Mouse (Mus musculus) intestine, embryonic 16.5 days (tissue): Measurements from ENCODE around the gene Tmem132e. TPM values are rescaled to one million over a fixed set of nuclear protein-coding genes. Genes with fewer than 3 reads are reported as not detected.

Source experiments
- ATAC-seq: fragments of 200-750 bp; cut with Nextera tagmentation; 2 replicates; pipeline ENCODE4 v1.8.0; 2017; ENCODE audit warnings: moderate TSS enrichment, moderate library complexity
- H3K27ac ChIP-seq: fragments of 300-500 bp; sonication (generic); 2 replicates; pipeline ENCODE4 v1.5.1; 2014; ENCODE audit warnings: mild to moderate bottlenecking, low read length
- H3K27me3 ChIP-seq: fragments of 300-500 bp; sonication (generic); replicated peaks from 2 replicates; pipeline ENCODE4 v1.6.1; 2014; ENCODE audit warnings: low read length, control low read depth, mixed read lengths; ENCODE audit not compliant: control insufficient read depth, insufficient read depth
- H3K36me3 ChIP-seq: fragments of 300-500 bp; sonication (generic); 2 replicates; pipeline ENCODE4 v1.6.1; 2014; ENCODE audit warnings: low read length, control low read depth; ENCODE audit not compliant: control insufficient read depth, insufficient read depth
- H3K4me1 ChIP-seq: fragments of 300-500 bp; sonication (generic); 2 replicates; pipeline ENCODE4 v1.6.1; 2014; ENCODE audit warnings: low read length, control low read depth, mixed read lengths; ENCODE audit not compliant: control insufficient read depth, insufficient read depth
- H3K4me2 ChIP-seq: fragments of 300-500 bp; sonication (generic); 2 replicates; pipeline ENCODE4 v1.6.1; 2014; ENCODE audit warnings: low read depth, low read length, control low read depth
- H3K4me3 ChIP-seq: fragments of 300-500 bp; sonication (generic); 2 replicates; pipeline ENCODE4 v1.5.1; 2014; ENCODE audit warnings: mild to moderate bottlenecking, low read length
- H3K9ac ChIP-seq: fragments of 300-500 bp; sonication (generic); 2 replicates; pipeline ENCODE4 v1.6.1; 2014; ENCODE audit warnings: low read depth, low read length
- H3K9me3 ChIP-seq: fragments of 300-500 bp; sonication (generic); 2 replicates; pipeline ENCODE4 v1.6.1; 2016; ENCODE audit warnings: low read length, control low read depth; ENCODE audit not compliant: control insufficient read depth
- WGBS: fragments of 180-500 bp; shearing (Covaris S2); extraction: QIAGEN DNeasy Blood & Tissue Kit; methylation state at CpG from one replicate; pipeline ENCODE4 v1.1.7; 2014; 5-methylcytosine and 5-hydroxymethylcytosine counted together
- polyA plus RNA-seq: library from polyadenylated mRNA; unstranded; fragments of >200 nt; fragmentation: Nextera tagmentation; extraction: Ambion mirVana; gene quantifications from 2 replicates; pipeline ENCODE4 v1.2.1, GENCODE M21; 2015

Gene Tmem132e
- polyA plus RNA-seq, 1 experiment from 2014 or later: 0.46 TPM

- no peaks in the 10 kb centered on the region for H3K4me1 ChIP-seq
- ATAC-seq: no peak
- no peaks in the 10 kb centered on the region for H3K36me3 ChIP-seq
Observed at GRCm38 (mm10) chr11:82467218-82467617, 78.5 kb downstream of the Tmem132e start.

GRCm38 (mm10) chr11:82471076-82471475 is 82.4 kb downstream of the Tmem132e start:
- ATAC-seq: no peak
- Histone ChIP-seq H3K36me3 (no peaks in the 10 kb centered on the region), H3K9ac (no peak overlapping the region), H3K4me2 (no peak overlapping the region), H3K4me3 (no peak overlapping the region), H3K4me1 (no peaks in the 10 kb centered on the region), H3K9me3 (no peaks in the 10 kb centered on the region), H3K27me3 (no peaks in the 10 kb centered on the region), H3K27ac (no peak overlapping the region)
- 96% methylated on average over 1 of the region's 1 CpGs for WGBS

More at GRCm38 (mm10) chr11:82467218-82467617, 78.5 kb downstream of the Tmem132e start:
- Histone ChIP-seq H3K9ac (no peak overlapping the region), H3K9me3 (no peaks in the 10 kb centered on the region), H3K27me3 (no peaks in the 10 kb centered on the region), H3K4me2 (no peak overlapping the region), H3K27ac (no peak overlapping the region), H3K4me3 (no peak overlapping the region)
- WGBS: 65% methylated on average over 7 of the region's 7 CpGs

GRCm38 (mm10) chr11:82473137-82473621 is 84.5 kb downstream of the Tmem132e start:
- Histone ChIP-seq H3K36me3 (no peaks in the 10 kb centered on the region), H3K27me3 (no peaks in the 10 kb centered on the region), H3K27ac (no peak overlapping the region), H3K4me2 (no peak overlapping the region), H3K9ac (no peak overlapping the region), H3K4me1 (no peaks in the 10 kb centered on the region), H3K4me3 (no peak overlapping the region), H3K9me3 (no peaks in the 10 kb centered on the region)
- WGBS: 29% methylated on average over 12 of the region's 12 CpGs
- ATAC-seq: no peak

GRCm38 (mm10) chr11:82476092-82476491 is 87.4 kb downstream of the Tmem132e start:
- H3K27me3 ChIP-seq: no peaks in the 10 kb centered on the region
- no peak overlapping the region for H3K4me2 ChIP-seq
- no peak overlapping the region for H3K27ac ChIP-seq
- no peaks in the 10 kb centered on the region for H3K4me1 ChIP-seq
- ATAC-seq: no peak
- H3K36me3 ChIP-seq: no peaks in the 10 kb centered on the region
- no peaks in the 10 kb centered on the region for H3K9me3 ChIP-seq
- no peak overlapping the region for H3K9ac ChIP-seq
- H3K4me3 ChIP-seq: no peak overlapping the region
- WGBS: 68% methylated on average over 4 of the region's 4 CpGs

GRCm38 (mm10) chr11:82477412-82477811 is 88.7 kb downstream of the Tmem132e start:
- H3K9ac ChIP-seq: no peak overlapping the region

GRCm38 (mm10) chr11:82480941-82481340 is 92.2 kb downstream of the Tmem132e start:
- WGBS: 52% methylated on average over 3 of the region's 3 CpGs
- ATAC-seq: no peak

More at GRCm38 (mm10) chr11:82477412-82477811, 88.7 kb downstream of the Tmem132e start:
- 94% methylated on average over 3 of the region's 3 CpGs for WGBS
- no peak overlapping the region for H3K4me2 ChIP-seq
- no peak overlapping the region for H3K27ac ChIP-seq
- no peaks in the 10 kb centered on the region for H3K4me1 ChIP-seq
- H3K4me3 ChIP-seq: no peak overlapping the region
- no peaks in the 10 kb centered on the region for H3K9me3 ChIP-seq
- no peak for ATAC-seq
- H3K36me3 ChIP-seq: no peaks in the 10 kb centered on the region
- no peaks in the 10 kb centered on the region for H3K27me3 ChIP-seq

GRCm38 (mm10) chr11:82487359-82488086 is 98.8 kb downstream of the Tmem132e start:
- no peaks in the 10 kb centered on the region for H3K36me3 ChIP-seq

More at GRCm38 (mm10) chr11:82480941-82481340, 92.2 kb downstream of the Tmem132e start:
- Histone ChIP-seq H3K27me3 (no peaks in the 10 kb centered on the region), H3K4me3 (no peak overlapping the region), H3K4me2 (no peak overlapping the region), H3K4me1 (no peaks in the 10 kb centered on the region), H3K9me3 (0 out of 2 replicates have a peak, but pooled peaks cover 3% of the 10 kb centered on the region), H3K27ac (no peak overlapping the region), H3K9ac (no peak overlapping the region), H3K36me3 (no peaks in the 10 kb centered on the region)

GRCm38 (mm10) chr11:82490896-82491295 is 102.2 kb downstream of the Tmem132e start:
- Histone ChIP-seq H3K27ac (no peak overlapping the region), H3K4me3 (no peak overlapping the region), H3K9me3 (no peaks in the 10 kb centered on the region), H3K9ac (no peak overlapping the region), H3K4me1 (no peaks in the 10 kb centered on the region), H3K27me3 (no peaks in the 10 kb centered on the region), H3K4me2 (no peak overlapping the region), H3K36me3 (no peaks in the 10 kb centered on the region)
- WGBS: 81% methylated on average over 3 of the region's 3 CpGs
- no peak for ATAC-seq

More at GRCm38 (mm10) chr11:82487359-82488086, 98.8 kb downstream of the Tmem132e start:
- 31% methylated on average over 8 of the region's 8 CpGs for WGBS
- H3K9ac ChIP-seq: no peak overlapping the region
- no peaks in the 10 kb centered on the region for H3K27me3 ChIP-seq
- H3K4me2 ChIP-seq: no peak overlapping the region
- H3K4me3 ChIP-seq: no peak overlapping the region
- 0 out of 2 replicates have a peak, but pooled peaks cover 3% of the 10 kb centered on the region for H3K9me3 ChIP-seq
- no peaks in the 10 kb centered on the region for H3K4me1 ChIP-seq
- H3K27ac ChIP-seq: no peak overlapping the region
- no peak for ATAC-seq
